ENCODE assay signal across 13 mouse cellular contexts in the genomic region with DNA sequence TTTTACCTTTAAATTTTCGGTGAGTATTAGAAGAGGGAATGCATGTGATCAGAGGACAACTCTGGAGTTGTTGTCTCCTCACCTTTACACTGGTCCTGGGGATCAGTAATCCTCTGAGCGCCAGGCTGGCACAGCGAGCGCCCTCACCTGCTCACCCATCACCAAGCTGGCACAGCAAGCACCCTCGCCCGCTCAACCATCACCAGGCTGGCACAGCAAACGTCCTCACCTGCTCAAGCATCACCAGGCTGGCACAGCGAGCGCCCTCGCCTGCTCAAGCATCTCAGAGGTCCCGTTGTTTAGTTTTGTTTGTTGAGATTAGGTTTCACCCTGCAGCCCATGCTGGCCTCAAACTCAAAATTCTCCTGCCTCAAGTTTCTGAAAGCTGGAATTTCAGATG.
"Had no signal": no experiment of that assay in that cellular context is flagged by ENCODE, and none has a peak within 500 bp of the region (broad histone marks: within the 10 kb centered on the region; RNA-seq: fewer than 3 reads in every experiment).

No protein-coding gene starts in this region.

- H3K9me3 ChIP-seq: limb, embryonic 15.5 days; liver, embryonic 12.5 days; midbrain, embryonic 12.5 days; neural tube, embryonic 13.5 days had no signal

- H3K4me1 ChIP-seq: midbrain, embryonic 12.5 days had no signal

- H3K27ac ChIP-seq: limb, embryonic 15.5 days; liver, embryonic 12.5 days; midbrain, embryonic 12.5 days; neural tube, embryonic 13.5 days had no signal

- H3K4me2 ChIP-seq: limb, embryonic 15.5 days; liver, embryonic 12.5 days; lung, embryonic 14.5 days; midbrain, embryonic 12.5 days; neural tube, embryonic 13.5 days had no signal

- H3K36me3 ChIP-seq: midbrain, embryonic 12.5 days; neural tube, embryonic 13.5 days had no signal

- H3K27me3 ChIP-seq: limb, embryonic 15.5 days; liver, embryonic 12.5 days; midbrain, embryonic 12.5 days; neural tube, embryonic 13.5 days had no signal

- H3K4me3 ChIP-seq: limb, embryonic 15.5 days; liver, embryonic 12.5 days; midbrain, embryonic 12.5 days; neural tube, embryonic 13.5 days had no signal

- H3K9ac ChIP-seq: limb, embryonic 15.5 days; liver, embryonic 12.5 days; lung, embryonic 14.5 days; midbrain, embryonic 12.5 days; neural tube, embryonic 13.5 days had no signal

- DNase-seq: lung, embryonic 14.5 days; lung, postnatal 10 days; lung, postnatal 4 days; retina, postnatal 1 day; right cerebral cortex, postnatal 4 days; spleen, adult 18-20 months; thymus, postnatal 4 days had no signal

- ATAC-seq: intestine, embryonic 16.5 days; midbrain, embryonic 16.5 days had no signal
